Mouse (Mus musculus) neutrophil, adult 59 days (primary cell): ENCODE results near the gene Mrpl34. TPM values are rescaled to one million over a fixed set of nuclear protein-coding genes. Genes with fewer than 3 reads are reported as not detected.

Source experiments
- total RNA-seq, 2 experiments: library from RNA; stranded (reverse); gene quantifications; 1 replicate in 1 of 2; 2 replicates in 1 of 2; pipeline ENCODE4 v1.2.4; 2023

The Mrpl34 gene
- total RNA-seq: 10 to 100 TPM; 28.3 to 34.8 TPM

DNA sequence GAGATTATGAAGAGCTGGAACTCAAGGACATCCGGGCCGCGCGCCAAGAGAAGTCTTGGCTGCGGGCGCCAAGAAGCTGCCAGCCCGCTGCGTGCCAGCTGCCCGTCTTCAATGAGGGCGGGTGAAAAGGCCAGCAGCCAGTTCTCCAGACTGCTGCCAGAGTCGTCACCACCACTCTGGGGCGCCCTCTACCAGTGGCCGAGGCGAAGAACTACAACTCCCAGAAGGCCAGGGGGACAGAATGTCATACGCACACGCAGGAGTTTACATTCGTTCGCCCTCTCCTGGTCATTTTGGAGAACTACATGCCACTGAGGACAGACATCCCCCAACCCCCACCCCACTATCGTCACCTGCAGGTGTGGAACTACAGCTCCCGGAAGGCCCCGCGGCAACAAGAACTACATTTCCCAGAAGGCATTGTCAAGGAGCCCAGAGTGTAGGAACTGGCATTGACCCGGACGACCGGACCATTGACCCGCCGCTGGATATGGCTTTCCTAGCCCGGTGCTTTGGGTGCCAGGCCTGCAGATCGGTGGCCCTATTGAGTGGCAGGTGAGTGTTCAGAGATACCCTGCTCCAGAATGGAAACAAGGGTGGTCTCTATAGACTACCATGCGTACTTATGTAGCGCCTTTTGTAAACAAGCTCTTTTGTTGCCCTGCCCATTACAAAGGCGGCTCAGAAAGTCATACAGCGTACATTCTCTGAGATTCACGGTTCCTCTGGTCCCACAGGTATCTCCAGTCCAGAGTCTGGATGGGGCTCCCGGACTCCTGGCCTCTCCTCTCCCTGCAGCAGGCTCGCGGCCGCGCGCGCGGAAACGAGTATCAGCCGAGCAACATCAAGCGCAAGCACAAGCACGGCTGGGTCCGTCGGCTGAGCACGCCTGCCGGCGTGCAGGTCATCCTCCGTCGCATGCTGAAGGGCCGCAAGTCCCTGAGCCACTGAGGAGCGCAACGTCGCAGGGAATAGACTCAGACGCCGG is at the start of gene Mrpl34:
Gene Mrpl34 (plus strand): TSS at position 447 of the 988 bp plus-strand sequence.

DNA sequence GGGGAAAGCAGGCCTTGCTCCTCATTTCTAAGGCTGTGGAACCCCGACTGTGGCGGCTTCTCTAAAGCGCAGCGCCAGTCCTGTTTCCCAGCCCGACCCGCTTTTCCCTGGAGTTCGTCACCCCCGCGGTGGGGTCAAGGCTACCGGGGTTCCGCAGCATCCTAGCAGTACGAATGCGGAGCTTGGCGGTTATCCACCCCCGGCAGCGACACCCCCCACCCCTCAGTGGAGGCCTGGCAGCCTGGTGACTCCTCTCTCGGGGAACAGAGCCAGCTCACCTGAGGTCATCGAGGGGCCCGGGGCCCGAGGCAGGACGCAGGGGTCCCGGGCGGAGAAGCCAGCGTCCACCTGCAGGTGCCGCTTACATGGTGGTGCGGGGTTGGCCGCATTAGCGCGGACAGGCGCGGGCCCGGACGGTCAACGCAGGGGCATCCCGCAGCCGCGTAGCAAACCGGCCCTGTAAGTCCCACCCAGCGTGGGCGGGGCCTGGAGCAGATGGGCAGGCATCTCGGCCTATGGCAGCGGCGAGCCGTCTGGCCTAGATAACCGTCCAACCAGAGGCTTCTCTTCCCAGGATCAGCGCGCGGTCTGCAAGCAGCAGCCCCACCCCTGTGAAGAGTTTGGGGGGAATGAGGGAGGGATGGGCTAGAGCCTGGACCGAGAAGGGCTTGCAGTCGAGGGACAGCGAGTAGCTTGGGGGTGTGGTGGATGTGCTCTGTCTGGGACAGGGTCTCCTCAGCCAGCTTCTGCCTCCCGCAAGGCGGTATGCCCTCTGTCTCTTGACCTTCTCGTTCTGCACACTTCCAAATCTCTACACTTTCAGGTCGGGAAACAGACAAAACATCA is 1.3 kb upstream of the Mrpl34 start, which contains the start of gene Abhd8:
Gene Abhd8 (minus strand): TSS at position 468 of the 846 bp plus-strand sequence.

DNA sequence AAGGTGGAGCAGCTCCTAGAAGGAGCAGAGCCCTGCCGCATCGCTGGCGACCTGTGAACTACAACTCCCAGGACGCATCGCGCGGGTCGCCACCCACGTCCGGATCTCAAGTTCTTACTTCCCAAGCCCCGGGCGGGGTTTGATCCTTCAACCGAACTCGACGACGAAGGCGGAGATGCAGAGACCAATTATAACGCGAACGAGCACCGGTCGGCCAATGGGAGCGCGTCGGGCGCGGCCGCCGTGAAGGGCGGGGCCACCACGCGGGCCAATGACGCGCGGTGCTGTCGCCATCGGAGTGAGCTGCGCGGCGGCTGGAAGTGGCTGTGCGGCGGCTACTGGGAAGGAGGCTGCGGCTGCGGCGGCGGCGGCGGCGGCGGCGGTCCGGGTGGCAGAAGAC is 4.2 kb downstream of the Mrpl34 start, which contains the start of gene Dda1:
Gene Dda1 (plus strand): TSS at position 284 of the 400 bp plus-strand sequence.

DNA sequence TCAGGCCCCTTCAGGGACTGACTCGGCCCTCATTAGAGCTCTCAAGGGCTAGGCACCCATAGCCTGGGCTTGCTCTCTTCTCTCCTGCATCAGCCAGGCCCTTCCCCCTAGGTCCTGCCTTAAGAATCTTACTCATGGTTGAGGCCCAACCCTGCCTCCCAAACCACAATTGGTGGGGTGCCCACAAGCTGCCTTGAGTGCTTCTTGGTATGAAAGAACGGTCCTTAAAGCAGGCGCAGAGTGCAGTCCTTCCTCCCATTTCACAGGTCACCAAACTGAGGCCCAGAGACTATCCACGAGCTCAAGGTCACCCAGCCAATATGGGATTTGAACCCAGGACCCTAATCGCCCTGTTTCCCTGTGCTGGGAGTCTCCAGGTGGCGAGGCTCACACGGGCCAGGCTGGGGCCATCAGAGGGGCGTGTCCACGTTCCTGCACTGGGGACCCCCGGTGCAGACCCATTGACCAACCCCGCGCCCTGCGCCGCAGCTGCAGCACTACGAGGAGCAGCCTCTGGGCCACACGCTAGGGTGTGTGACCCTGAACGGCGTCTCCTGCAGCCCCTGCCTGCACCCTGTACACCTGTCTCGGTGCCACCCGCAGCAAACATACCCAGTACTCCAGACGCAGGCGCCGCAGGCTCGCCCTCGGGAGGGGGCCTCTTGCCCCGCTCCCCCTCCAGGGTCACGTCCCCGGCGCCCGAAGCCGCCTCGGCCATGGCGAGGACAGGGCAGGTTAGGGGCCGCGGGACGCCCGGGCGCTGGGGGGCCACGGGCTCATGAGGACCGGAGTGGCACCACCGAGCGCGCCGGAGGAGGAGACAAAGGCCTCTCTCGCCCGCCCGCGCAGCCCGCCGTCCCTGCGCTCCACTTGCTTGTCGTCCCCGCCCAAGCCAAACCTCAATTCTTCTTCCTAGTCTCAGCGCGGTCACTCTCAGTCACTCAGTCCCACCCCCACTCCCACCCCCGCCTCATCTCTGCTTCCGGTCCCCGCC is 20.7 kb downstream of the Mrpl34 start, which contains the start of gene Ano8:
Gene Ano8 (minus strand): TSS at position 822 of the 994 bp plus-strand sequence.

DNA sequence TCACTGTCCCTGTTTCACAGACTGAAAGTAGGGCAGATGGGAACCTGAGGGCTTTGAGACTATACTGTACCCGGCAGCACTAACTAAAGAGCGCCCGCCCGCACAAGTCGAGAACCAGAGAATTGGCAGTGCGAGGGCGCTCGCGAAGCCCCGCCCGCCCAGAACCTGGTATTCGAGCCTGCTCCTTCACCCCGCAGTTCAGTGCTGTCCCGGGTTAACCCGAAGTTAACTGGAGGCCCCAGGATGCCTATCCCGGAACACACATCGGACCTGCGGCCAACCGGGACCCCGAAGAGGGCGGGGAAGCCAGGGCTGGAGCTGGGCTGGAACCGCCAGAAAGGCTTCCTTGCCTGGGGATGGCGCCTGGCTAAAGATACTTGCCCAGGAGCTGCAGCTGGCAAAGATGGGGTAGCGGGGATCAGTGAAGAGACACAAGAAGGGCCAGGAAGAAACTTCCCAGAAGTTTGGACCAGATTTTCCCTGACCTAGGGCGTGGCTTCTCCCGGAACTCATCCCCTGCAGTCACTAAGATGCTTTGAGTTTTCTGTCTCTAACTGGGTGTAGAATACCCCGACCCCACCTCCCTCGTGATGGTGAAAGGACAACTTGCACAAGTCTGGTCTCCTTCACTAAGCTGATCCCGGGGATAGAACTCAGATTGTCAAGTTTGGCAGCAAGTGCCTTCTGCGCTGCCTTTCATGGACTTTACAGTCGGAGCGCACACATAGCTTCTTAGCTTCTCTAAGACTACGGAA is 23.1 kb downstream of the Mrpl34 start, which contains the start of gene Gtpbp3:
Gene Gtpbp3 (plus strand): TSS at position 413 of the 755 bp plus-strand sequence.

DNA sequence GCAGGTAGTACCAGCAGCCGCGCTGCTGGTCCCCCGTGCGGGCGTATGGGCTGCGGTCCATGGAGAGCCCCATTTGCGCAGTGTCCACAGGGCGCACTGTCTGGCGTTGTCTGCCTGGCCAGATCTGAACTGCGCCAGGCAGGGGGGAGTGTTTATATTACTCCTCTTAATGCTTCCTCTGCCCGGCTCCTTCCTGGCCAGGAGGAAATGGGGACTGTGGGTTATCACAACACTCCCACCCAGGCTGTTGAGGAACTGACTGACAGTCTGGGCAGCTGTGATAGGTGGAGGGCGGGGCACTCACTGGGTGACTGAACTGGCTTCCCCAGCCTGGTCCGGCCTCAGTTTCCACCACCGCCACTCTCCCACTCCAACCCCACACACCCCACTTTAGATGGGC is 46.9 kb downstream of the Mrpl34 start, which contains the start of gene Plvap:
Gene Plvap (minus strand): TSS at position 109 of the 400 bp plus-strand sequence.

Other genes starting within 250 kb of the Mrpl34 start
- 100 to 1,000 TPM; 120 to 136 TPM for gene Myo9b, start 192.2 kb upstream of the Mrpl34 start, total RNA-seq
- 10 to 100 TPM; 51.1 to 52.0 TPM for gene Haus8, start 192.0 kb upstream of the Mrpl34 start, total RNA-seq
- gene Use1, start 98.1 kb upstream of the Mrpl34 start, total RNA-seq: 100 to 1,000 TPM; 150 to 156 TPM
- 10 to 100 TPM; 17.1 to 18.6 TPM for gene Ocel1, start 93.7 kb upstream of the Mrpl34 start, total RNA-seq
- 1 to 10 TPM; 7.7 to 8.6 TPM for gene Nr2f6, start 83.0 kb upstream of the Mrpl34 start, total RNA-seq
- gene Ushbp1, start 69.2 kb upstream of the Mrpl34 start, total RNA-seq: under 1 TPM; 0.18 to 0.49 TPM
- 10 to 100 TPM; 65.8 to 76.1 TPM for gene Babam1, start 68.1 kb upstream of the Mrpl34 start, total RNA-seq
- gene Ankle1, start 58.9 kb upstream of the Mrpl34 start, total RNA-seq: 10 to 100 TPM; 15.9 to 17.0 TPM
- gene Abhd8, start 1.3 kb upstream of the Mrpl34 start, total RNA-seq: 1 to 10 TPM; 4.3 to 6.3 TPM
- gene Dda1, start 4.2 kb downstream of the Mrpl34 start, total RNA-seq: 10 to 100 TPM; 78.4 to 85.3 TPM
- 1 to 10 TPM; 3.7 to 5.7 TPM for gene Ano8, start 21.0 kb downstream of the Mrpl34 start, total RNA-seq
- 10 to 100 TPM; 10.3 to 11.8 TPM for gene Gtpbp3, start 23.1 kb downstream of the Mrpl34 start, total RNA-seq
- 1 to 10 TPM in 1 of 2 experiments, under 1 TPM in 1; 0.68 to 1.6 TPM for gene Plvap, start 46.8 kb downstream of the Mrpl34 start, total RNA-seq
- not detected for gene Ccdc194, start 60.8 kb downstream of the Mrpl34 start, total RNA-seq
- gene Bst2, start 72.5 kb downstream of the Mrpl34 start, total RNA-seq: 10 to 100 TPM; 17.2 to 21.1 TPM
- 10 to 100 TPM; 24.6 to 35.1 TPM for gene Mvb12a, start 78.0 kb downstream of the Mrpl34 start, total RNA-seq
- gene Tmem221, start 93.9 kb downstream of the Mrpl34 start, total RNA-seq: under 1 TPM in 1 of 2 experiments, not detected in 1; 0.31 TPM
- gene Nxnl1, start 101.6 kb downstream of the Mrpl34 start, total RNA-seq: not detected
- gene Slc27a1, start 103.9 kb downstream of the Mrpl34 start, total RNA-seq: 1 to 10 TPM; 1.5 to 1.7 TPM
- 10 to 100 TPM; 92.3 to 98.2 TPM for gene Pgls, start 127.2 kb downstream of the Mrpl34 start, total RNA-seq
- gene Fam129c, start 132.7 kb downstream of the Mrpl34 start, total RNA-seq: 10 to 100 TPM in 1 of 2 experiments, 1 to 10 TPM in 1; 5.1 to 14.5 TPM
- gene Colgalt1, start 146.0 kb downstream of the Mrpl34 start, total RNA-seq: 10 to 100 TPM; 43.3 to 52.2 TPM
- gene Unc13a, start 206.8 kb downstream of the Mrpl34 start, total RNA-seq: under 1 TPM; 0.11 to 0.26 TPM
- 10 to 100 TPM; 14.9 to 15.9 TPM for gene Jak3, start 211.3 kb downstream of the Mrpl34 start, total RNA-seq
- gene Insl3, start 224.3 kb downstream of the Mrpl34 start, total RNA-seq: 1 to 10 TPM; 5.7 to 8.3 TPM
- under 1 TPM in 1 of 2 experiments, not detected in 1; 0.16 TPM for gene B3gnt3, start 236.8 kb downstream of the Mrpl34 start, total RNA-seq